Mouse (Mus musculus) erythroid progenitor cell, adult 5-6 weeks (primary cell): ENCODE results near the gene Olfr1404. TPM values are rescaled to one million over a fixed set of nuclear protein-coding genes. Genes with fewer than 3 reads are reported as not detected.
"Not testable (repeated sequence)": the region's sequence is repeated elsewhere in the genome, so short reads cannot be mapped to it uniquely, and the experiment has no call there.

Experiments
- ATAC-seq: replicated peaks from 2 replicates; pipeline ENCODE4 v1.8.0; 2016; ENCODE audit warnings: moderate number of reproducible peaks, mild to moderate bottlenecking, moderate TSS enrichment, inconsistent platforms; ENCODE audit not compliant: poor library complexity, low FRiP score, severe bottlenecking
- total RNA-seq, 2 experiments: library from RNA; stranded (forward) in 1 of 2; stranded (reverse) in 1 of 2; fragments of 150-400 nt in 1 of 2; fragments of 186-747, 209-891 nt in 1 of 2; gene quantifications; 2 replicates each; pipeline versions ENCODE4 v1.2.3 to v1.2.4; 2015 to 2017; ENCODE audit warnings: low replicate concordance in 2 of 2

Gene Olfr1404
- total RNA-seq (2015; ENCODE audit: low replicate concordance) (not detected in 2 replicates), total RNA-seq (2017; ENCODE audit: low replicate concordance) (not detected in 2 replicates)

DNA sequence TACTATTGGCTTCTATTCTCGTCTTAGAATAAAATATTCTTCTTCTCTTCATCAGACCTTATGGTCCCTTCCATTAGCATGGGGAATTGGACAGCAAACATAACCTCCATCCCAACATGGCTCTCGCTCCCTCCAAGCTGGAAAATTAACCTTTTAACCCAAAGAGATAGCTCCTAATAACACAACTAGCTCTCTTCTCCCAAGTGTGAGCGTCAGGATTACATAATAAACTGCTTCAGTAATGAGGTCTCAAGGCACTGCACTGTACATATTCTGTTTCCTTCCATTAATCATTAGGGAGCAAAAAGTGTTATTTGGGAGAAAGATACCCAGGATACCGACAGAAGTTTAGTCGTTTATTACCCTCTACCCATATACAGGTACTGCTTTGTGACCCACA, at the start of gene Olfr1404:
Gene Olfr1404 (plus strand): TSS at position 301 of the 400 bp plus-strand sequence.
- ATAC-seq, result no peak

- no peak for ATAC-seq
These were observed 37.9 kb upstream of the Olfr1404 start for GRCm38 (mm10) chr1:173174154-173174842.

GRCm38 (mm10) chr1:173190540-173190939, 21.7 kb upstream of the Olfr1404 start, which contains the start of gene Olfr1406:
Olfr1406 (minus strand) TSS chr1:173190640.
- ATAC-seq, result no peak

GRCm38 (mm10) chr1:173192059-173192458, 20.1 kb upstream of the Olfr1404 start:
- no peak for ATAC-seq

- no peak for ATAC-seq
These were observed 15.8 kb upstream of the Olfr1404 start for GRCm38 (mm10) chr1:173196359-173196758.

DNA sequence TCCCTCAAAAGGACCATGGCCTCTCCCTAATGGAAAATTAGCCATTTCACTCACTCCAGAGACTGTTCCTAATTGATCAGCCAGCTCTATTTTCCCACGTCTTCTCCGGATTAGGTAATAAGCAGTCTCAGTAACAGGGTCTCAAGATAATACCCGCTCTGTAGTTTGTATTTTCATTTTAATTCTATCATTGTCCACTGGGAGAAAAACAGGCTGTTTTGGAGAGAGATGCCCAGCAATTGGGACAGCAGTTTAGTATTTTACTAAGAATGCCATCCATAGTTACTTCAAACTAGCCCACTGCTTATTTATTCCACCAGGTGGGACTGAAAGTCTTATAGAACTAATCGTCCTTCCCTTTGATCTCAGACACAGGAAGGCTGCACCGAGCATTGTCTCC, 14.7 kb upstream of the Olfr1404 start, which contains the start of gene Olfr218:
Gene Olfr218 (plus strand): TSS at position 301 of the 400 bp plus-strand sequence.
- ATAC-seq, result no peak

- ATAC-seq, result no peak
These were observed 4.3 kb downstream of the Olfr1404 start for GRCm38 (mm10) chr1:173216481-173216880.

DNA sequence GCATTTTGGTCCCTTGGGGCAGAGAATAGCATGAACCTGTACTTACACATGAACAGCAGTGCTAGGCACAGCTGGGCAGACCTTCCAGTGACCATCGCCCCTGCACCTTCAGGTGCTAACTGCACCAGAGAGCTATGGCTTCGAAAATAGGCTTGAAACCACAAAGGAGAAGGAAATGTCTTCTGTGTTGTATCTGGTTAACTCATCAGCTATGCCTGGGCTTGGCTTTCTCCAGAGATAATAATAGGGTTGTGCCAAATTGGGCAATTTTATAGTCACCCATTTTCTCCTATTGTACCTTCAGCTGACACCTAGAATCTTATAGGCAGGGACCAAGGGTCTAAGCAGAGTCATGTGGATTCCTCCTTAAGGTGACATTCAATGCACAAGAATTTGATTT, 14.9 kb downstream of the Olfr1404 start, which contains the start of gene Fcer1a:
Gene Fcer1a (minus strand): TSS at position 134 of the 400 bp plus-strand sequence.
- ATAC-seq, result no peak

GRCm38 (mm10) chr1:173237004-173237403, 24.8 kb downstream of the Olfr1404 start:
- not testable (repeated sequence) for ATAC-seq

DNA sequence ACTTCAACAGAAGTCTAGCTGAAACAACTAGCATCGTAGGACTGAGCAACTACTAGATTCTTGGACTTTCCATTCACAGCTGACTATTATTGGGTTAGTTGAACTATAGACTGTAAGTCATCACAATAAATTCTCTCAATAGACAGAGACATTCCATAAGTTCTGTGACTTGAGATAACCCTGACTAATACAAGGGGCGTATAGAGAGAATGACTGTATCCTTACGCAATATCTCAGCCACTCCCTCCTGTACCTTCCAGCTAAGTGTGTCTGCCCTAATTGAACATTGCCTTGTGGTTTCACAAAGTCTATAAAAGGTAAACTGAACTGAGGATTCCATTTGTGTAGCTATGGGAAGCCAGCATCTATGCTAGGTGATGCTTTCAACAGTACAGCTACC, 37.7 kb downstream of the Olfr1404 start:
- ATAC-seq, result no peak

- no peak for ATAC-seq
These were observed 53.5 kb downstream of the Olfr1404 start, which contains the start of gene Olfr418 for GRCm38 (mm10) chr1:173265701-173266100. Olfr418 (plus strand) TSS chr1:173266001.

Other genes starting within 250 kb of the Olfr1404 start
- not detected in 2 replicates for gene Olfr1408, start 75.0 kb upstream of the Olfr1404 start, total RNA-seq (2015; ENCODE audit: low replicate concordance)
- gene Olfr1408, start 75.0 kb upstream of the Olfr1404 start, total RNA-seq (2017; ENCODE audit: low replicate concordance), result not detected in 2 replicates
- gene Olfr1406, start 21.8 kb upstream of the Olfr1404 start, total RNA-seq (2015; ENCODE audit: low replicate concordance), result not detected in 2 replicates
- not detected in 2 replicates for gene Olfr1406, start 21.8 kb upstream of the Olfr1404 start, total RNA-seq (2017; ENCODE audit: low replicate concordance)
- gene Olfr218, start 14.6 kb upstream of the Olfr1404 start, total RNA-seq (2015; ENCODE audit: low replicate concordance), result not detected in 2 replicates
- gene Olfr218, start 14.6 kb upstream of the Olfr1404 start, total RNA-seq (2017; ENCODE audit: low replicate concordance), result not detected in 2 replicates
- gene Fcer1a, start 14.8 kb downstream of the Olfr1404 start, total RNA-seq (2015; ENCODE audit: low replicate concordance), result 13.0 TPM in 2 replicates
- 5.7 and 9.0 TPM in 2 replicates for gene Fcer1a, start 14.8 kb downstream of the Olfr1404 start, total RNA-seq (2017; ENCODE audit: low replicate concordance)
- gene Olfr418, start 53.6 kb downstream of the Olfr1404 start, total RNA-seq (2015; ENCODE audit: low replicate concordance), result not detected in 2 replicates
- gene Olfr418, start 53.6 kb downstream of the Olfr1404 start, total RNA-seq (2017; ENCODE audit: low replicate concordance), result not detected in 2 replicates
- gene Mptx2, start 65.4 kb downstream of the Olfr1404 start, total RNA-seq (2015; ENCODE audit: low replicate concordance), result not detected in 2 replicates
- not detected in 2 replicates for gene Mptx2, start 65.4 kb downstream of the Olfr1404 start, total RNA-seq (2017; ENCODE audit: low replicate concordance)
- 223 and 265 TPM in 2 replicates for gene Ackr1, start 121.4 kb downstream of the Olfr1404 start, total RNA-seq (2015; ENCODE audit: low replicate concordance)
- 67.0 and 67.1 TPM in 2 replicates for gene Ackr1, start 121.4 kb downstream of the Olfr1404 start, total RNA-seq (2017; ENCODE audit: low replicate concordance)
- 101 and 132 TPM in 2 replicates for gene Aim2, start 138.5 kb downstream of the Olfr1404 start, total RNA-seq (2015; ENCODE audit: low replicate concordance)
- 121 and 141 TPM in 2 replicates for gene Aim2, start 138.5 kb downstream of the Olfr1404 start, total RNA-seq (2017; ENCODE audit: low replicate concordance)
- gene Cadm3, start 155.3 kb downstream of the Olfr1404 start, total RNA-seq (2015; ENCODE audit: low replicate concordance), result not detected in 2 replicates
- 7.8 TPM in 2 replicates for gene Cadm3, start 155.3 kb downstream of the Olfr1404 start, total RNA-seq (2017; ENCODE audit: low replicate concordance)